Mouse (Mus musculus) lung, adult 18-20 months (tissue): Measurements from ENCODE around the gene Cacna1c.

Source experiments
- DNase-seq, 2 experiments: peaks; one replicate each; pipeline ENCODE4 v3.0.0; 2022; ENCODE audit warnings: mixed read lengths in 2 of 2

Cacna1c gene

GRCm38 (mm10) chr6:118999329-118999875 is 196.8 kb downstream of the Cacna1c start:
- peak; percentile 14 to 44 for DNase-seq

GRCm38 (mm10) chr6:118997397-118997796 is 198.8 kb downstream of the Cacna1c start:
- DNase-seq, result no peak

- no peak for DNase-seq
Measured at GRCm38 (mm10) chr6:118994272-118995061, 201.8 kb downstream of the Cacna1c start.

DNA sequence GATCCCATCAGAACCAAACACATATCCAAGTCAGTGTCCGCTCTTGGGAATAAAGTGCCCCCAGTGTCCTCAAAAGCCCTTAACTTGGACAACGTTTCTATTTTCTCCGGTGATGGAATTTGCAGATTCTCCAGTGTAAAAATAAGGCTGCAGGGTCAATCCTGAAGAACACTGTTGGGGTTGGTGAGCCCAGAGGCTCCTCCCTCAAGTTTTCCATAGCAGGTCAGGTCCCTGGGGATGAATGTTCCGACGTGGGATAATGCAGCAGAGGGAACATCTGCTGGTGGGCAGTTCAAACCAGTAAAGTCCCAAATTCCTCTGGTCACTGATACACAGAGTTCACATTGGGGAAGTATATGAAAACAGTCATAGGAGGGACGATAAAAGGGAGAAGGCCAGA is 203.8 kb downstream of the Cacna1c start:
- peak in 1 of 2 experiments; percentile 11 for DNase-seq

GRCm38 (mm10) chr6:118989999-118990776 is 206.0 kb downstream of the Cacna1c start:
- DNase-seq, result no peak

- DNase-seq, result peak; percentile 50 to 66
Measured at GRCm38 (mm10) chr6:118984181-118984901, 211.9 kb downstream of the Cacna1c start.

DNA sequence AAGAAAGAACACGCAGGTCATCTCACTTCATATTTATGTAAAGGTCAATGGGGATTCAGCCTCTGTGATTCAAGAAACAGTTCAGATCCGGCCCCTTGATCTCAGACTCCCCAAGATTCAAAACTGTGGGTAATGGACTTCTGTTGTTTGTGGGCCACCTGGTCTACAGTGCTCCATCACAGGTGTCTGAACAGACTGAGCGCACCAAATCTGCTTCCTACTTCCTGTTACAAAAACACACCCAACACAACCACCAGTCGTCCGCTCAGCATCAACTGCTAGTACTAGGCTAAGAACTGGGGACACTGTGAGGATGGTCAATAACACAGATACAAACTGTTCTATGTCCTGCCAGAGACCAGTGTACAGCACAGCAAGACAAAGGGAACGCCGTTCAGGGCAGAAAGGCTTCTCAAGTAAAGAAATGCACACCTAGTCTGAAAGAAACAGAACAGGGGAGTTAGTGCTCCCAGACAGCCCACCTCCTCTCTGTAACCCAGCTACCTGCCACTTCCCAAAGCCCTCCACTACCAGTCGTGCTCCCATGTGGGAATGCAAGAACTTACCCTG is 212.7 kb downstream of the Cacna1c start:
- DNase-seq, result no peak

- no peak for DNase-seq
Measured at GRCm38 (mm10) chr6:118980265-118980664, 216.0 kb downstream of the Cacna1c start.

DNA sequence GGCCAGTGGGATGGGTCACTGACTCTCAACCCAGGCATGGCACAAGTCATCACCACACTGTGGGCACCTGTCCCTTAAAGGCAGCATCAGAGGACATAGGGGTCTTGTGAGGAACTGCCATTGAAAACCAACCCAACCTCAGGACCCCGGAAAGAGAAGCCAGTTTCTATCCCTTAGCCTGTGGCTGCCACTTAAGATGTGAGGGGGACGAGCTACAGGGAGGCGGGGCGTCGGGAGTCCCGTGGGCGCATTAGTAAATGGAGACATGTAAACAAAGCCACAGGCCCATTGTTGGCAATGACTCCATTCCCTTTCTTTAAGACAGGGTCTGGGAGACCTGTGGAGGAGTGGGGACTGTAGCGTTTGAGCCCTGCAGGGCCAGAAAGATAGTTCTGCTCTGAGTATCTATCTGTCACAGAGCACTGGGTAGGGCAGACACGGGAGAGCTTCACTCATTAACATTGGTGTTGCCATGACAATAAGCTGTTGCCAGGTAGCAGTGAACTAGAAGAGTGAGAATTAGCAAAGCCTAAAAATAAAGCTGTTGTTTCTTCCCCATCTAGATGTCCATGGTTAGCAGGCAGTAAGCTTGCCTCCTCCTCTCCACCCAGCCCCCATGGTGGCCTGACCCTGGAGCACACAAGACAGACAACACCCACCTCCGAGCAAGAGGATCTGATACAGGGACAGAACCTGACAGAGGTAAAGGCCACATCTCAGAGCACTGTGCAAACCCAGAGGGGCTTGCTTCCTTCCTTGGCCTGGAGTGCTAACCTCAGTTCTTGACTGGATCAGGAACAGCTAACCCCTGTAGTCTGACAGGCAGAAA is 218.6 kb downstream of the Cacna1c start:
- DNase-seq, result no peak

- DNase-seq, result no peak
Measured at GRCm38 (mm10) chr6:118976617-118977016, 219.6 kb downstream of the Cacna1c start.

GRCm38 (mm10) chr6:118971844-118972531 is 224.2 kb downstream of the Cacna1c start:
- DNase-seq, result no peak

- DNase-seq, result peak; percentile 18 to 23
Measured at GRCm38 (mm10) chr6:118968776-118969175, 227.4 kb downstream of the Cacna1c start.

GRCm38 (mm10) chr6:118966904-118967303 is 229.3 kb downstream of the Cacna1c start:
- peak in 1 of 2 experiments; percentile 11 for DNase-seq

DNA sequence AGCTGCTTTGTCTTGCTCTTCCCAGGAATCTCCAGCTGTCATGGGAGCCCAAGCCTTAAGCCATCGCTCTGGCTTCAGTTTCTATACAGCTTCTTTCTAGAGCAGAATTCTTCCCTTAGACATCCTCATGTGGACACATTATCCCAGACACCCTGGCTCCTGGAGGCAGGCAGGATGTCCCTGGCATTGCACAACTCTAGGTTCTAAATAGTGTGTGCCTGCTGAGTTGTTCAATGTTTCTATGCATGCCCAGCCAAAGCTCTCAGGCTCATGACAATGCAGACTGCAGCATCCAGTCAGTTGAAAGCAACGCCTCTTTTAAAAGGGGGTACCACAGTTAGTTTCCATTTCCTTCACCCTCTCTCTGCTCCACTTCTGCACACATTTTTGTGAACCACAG is 230.6 kb downstream of the Cacna1c start:
- no peak for DNase-seq

GRCm38 (mm10) chr6:118963806-118964205 is 232.4 kb downstream of the Cacna1c start:
- DNase-seq, result peak in 1 of 2 experiments; percentile 43

DNA sequence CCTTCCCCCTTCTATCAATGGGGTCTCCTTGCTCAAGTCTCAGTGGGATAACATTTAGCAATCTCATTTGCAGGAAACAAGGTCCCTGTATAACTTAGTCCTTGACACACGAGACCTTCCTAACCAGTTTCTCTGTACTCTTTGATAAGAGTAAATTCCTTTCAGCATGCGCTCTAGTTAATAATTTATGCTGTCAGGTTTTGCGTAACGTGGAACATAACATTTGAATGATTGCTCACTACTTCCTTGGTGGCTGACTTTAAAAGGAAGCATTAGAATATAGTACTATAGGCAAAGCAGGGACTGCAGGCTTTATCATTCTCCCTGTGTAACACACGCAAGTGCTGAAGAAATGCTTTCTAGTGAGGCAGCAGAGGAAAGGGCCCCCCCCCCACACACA is 232.9 kb downstream of the Cacna1c start:
- DNase-seq, result peak in 1 of 2 experiments; percentile 26

- no peak for DNase-seq
Measured at GRCm38 (mm10) chr6:118958529-118958928, 237.7 kb downstream of the Cacna1c start.

- DNase-seq, result no peak
Measured at GRCm38 (mm10) chr6:118956234-118956633, 240.0 kb downstream of the Cacna1c start.

- no peak for DNase-seq
Measured at GRCm38 (mm10) chr6:118955777-118956176, 240.4 kb downstream of the Cacna1c start.

DNA sequence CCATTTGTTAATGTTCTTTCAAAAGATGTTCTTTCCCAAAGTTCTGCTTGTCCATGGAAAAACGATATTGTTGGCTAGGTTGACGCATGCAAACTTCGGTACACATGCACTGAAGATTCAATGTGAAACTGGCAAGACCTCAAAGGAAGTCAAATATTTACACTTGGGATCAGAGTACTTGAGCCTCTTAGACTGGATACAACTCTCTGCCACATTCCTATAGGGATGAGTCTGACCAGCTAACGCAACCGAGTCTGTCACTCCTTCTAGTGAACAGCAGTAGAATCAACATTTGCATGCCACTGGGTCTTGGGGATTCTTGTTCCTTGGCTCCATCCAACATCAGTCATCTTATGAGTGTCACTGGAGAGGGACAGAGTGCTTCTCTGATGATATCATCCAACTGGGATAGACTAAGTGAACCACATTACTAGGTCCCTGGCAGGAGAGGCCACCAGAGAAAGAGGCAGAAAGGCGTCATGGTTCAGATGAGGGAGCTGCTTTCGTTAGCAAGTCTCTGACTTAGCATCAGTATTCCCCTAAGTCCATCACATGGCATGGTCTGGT is 241.1 kb downstream of the Cacna1c start:
- peak in 1 of 2 experiments; percentile 23 for DNase-seq

- DNase-seq, result no peak
Measured at GRCm38 (mm10) chr6:118952377-118952776, 243.8 kb downstream of the Cacna1c start.
